In genomic region chr19:45742218-45742983, GRCm38 (mm10) we compare ENCODE assay signal across 9 mouse cellular contexts. TPM values are rescaled to one million over a fixed set of nuclear protein-coding genes. Genes with fewer than 3 reads are reported as not detected.
DNase-seq lines count a peak whose midpoint lies in the region; ATAC-seq and TF ChIP-seq lines count a peak whose summit lies in the region.
"Had no signal": no experiment of that assay in that cellular context is flagged by ENCODE, and none has a peak within 500 bp of the region (broad histone marks: within the 10 kb centered on the region; RNA-seq: fewer than 3 reads in every experiment).

TSS of gene Fgf8 (minus strand) at chr19:45742915.

- TF ChIP-seq CTCF in kidney, adult 2 months (conservative IDR thresholded peaks at IDR 0.05; ENCODE audit: insufficient read depth, insufficient read length, low read depth, low read length), result no peak
- no peak for TF ChIP-seq CTCF in forebrain, postnatal 0 days (IDR thresholded peaks at IDR 0.05; ENCODE audit: low read depth)

- peak within 1 kb of the TSS; percentile 40 for H3K4me3 ChIP-seq in kidney, adult 2 months (ENCODE audit: insufficient read depth, low read depth, low read length)
- peak within 1 kb of the TSS; percentile 30 for H3K4me3 ChIP-seq in forebrain, postnatal 0 days (ENCODE audit: low read depth, low read length)
- H3K4me3 ChIP-seq in liver, embryonic 12.5 days, result peak within 1 kb of the TSS; percentile 46

- H3K9ac ChIP-seq in forebrain, postnatal 0 days, result no peak within 1 kb of the TSS; the same call in 1 of the 2 replicates
- H3K9ac ChIP-seq in liver, embryonic 12.5 days, result no peak within 1 kb of the TSS

- peaks cover 12% of the 10 kb centered on the region for H3K27me3 ChIP-seq in kidney, adult 2 months (replicated peaks; ENCODE audit: control insufficient read depth, insufficient read depth, low read length)
- peaks cover 73% of the 10 kb centered on the region for H3K27me3 ChIP-seq in forebrain, postnatal 0 days (ENCODE audit: insufficient read depth, low read length)
- peaks cover 98% of the 10 kb centered on the region for H3K27me3 ChIP-seq in liver, embryonic 12.5 days (replicated peaks)

- H3K4me1 ChIP-seq in kidney, adult 2 months (ENCODE audit: control insufficient read depth, insufficient read depth, low read length), result peaks cover 5% of the 10 kb centered on the region; the same call in 1 of the 2 replicates
- H3K4me1 ChIP-seq in forebrain, postnatal 0 days (ENCODE audit: insufficient read depth), result no peaks in the 10 kb centered on the region; the same call in 1 of the 2 replicates
- peaks cover 46% of the 10 kb centered on the region for H3K4me1 ChIP-seq in liver, embryonic 12.5 days

- H3K36me3 ChIP-seq in kidney, adult 2 months (ENCODE audit: control insufficient read depth, insufficient read depth, low read length), result no peaks in the 10 kb centered on the region
- no peaks in the 10 kb centered on the region for H3K36me3 ChIP-seq in forebrain, postnatal 0 days (ENCODE audit: insufficient read depth)
- H3K36me3 ChIP-seq in liver, embryonic 12.5 days, result peaks cover 6% of the 10 kb centered on the region

- peak within 1 kb of the TSS; percentile 57 for H3K4me2 ChIP-seq in forebrain, postnatal 0 days (ENCODE audit: low read depth)
- H3K4me2 ChIP-seq in liver, embryonic 12.5 days, result peak within 1 kb of the TSS; percentile 68

- no peaks in the 10 kb centered on the region for H3K9me3 ChIP-seq in forebrain, postnatal 0 days (ENCODE audit: low read length)
- H3K9me3 ChIP-seq in liver, embryonic 12.5 days (replicated peaks), result no peaks in the 10 kb centered on the region

- no peak within 1 kb of the TSS for H3K27ac ChIP-seq in kidney, adult 2 months (ENCODE audit: insufficient read depth, low read depth, low read length)
- no peak within 1 kb of the TSS for H3K27ac ChIP-seq in forebrain, postnatal 0 days (ENCODE audit: low read depth, low read length)
- H3K27ac ChIP-seq in liver, embryonic 12.5 days, result no peak within 1 kb of the TSS

- TF ChIP-seq POLR2A in kidney, adult 2 months (IDR thresholded peaks at IDR 0.05; ENCODE audit: low read depth, low read length), result no peak

- 2% methylated on average over 56 of the region's 68 CpGs for WGBS in kidney, adult 2 months
- 4% methylated on average over 58 of the region's 68 CpGs for WGBS in forebrain, postnatal 0 days
- WGBS in liver, embryonic 12.5 days (ENCODE audit: insufficient replicate concordance), result 1% methylated on average over 59 of the region's 68 CpGs

- ATAC-seq in forebrain, postnatal 0 days, result no peak
- no peak for ATAC-seq in liver, embryonic 12.5 days

- no peak for DNase-seq in kidney, adult 2 months
- DNase-seq in kidney, adult 8-10 months, result no peak
- DNase-seq in Muller cell, postnatal 12 days (ENCODE audit: inconsistent ontology term), result peak; percentile 41
- DNase-seq in forebrain, postnatal 0 days, result no peak
- peak; percentile 51 for DNase-seq in testis, postnatal 10 days (ENCODE audit: low spot score)
- no peak for DNase-seq in thymus, postnatal 36 days
- DNase-seq in right cerebral cortex, postnatal 36 days (ENCODE audit: low spot score in 2 of 2), result no peak

RNA-seq across cellular contexts. Expression of gene Fgf8, which starts in this region (rescaled TPM):
- not detected in 2 replicates for polyA plus RNA-seq in kidney, adult 2 months (2012; rRNA removed)
- 1.00 TPM in 1 of 2 replicates, not detected in the other for total RNA-seq in forebrain, postnatal 0 days (2014; rRNA removed)
- 0.24 and 0.26 TPM in 2 replicates for polyA plus RNA-seq in forebrain, postnatal 0 days (2015; fragmentation: Nextera tagmentation; extraction: Ambion mirVana)
- not detected in 2 replicates for polyA plus RNA-seq in liver, embryonic 12.5 days (2016; fragmentation: Nextera tagmentation; extraction: Ambion mirVana)
- total RNA-seq: hematopoietic stem cell, adult 5-6 weeks had no signal

Comparison
In these comparisons a context has a peak if more than half of its experiments do, and no peak if none do; other contexts are left out.
1. DNase-seq: peak in Muller cell, postnatal 12 days (single experiment) and testis, postnatal 10 days (single experiment); none in kidney, adult 2 months (single experiment), kidney, adult 8-10 months (0 of 2), forebrain, postnatal 0 days (single experiment), thymus, postnatal 36 days (0 of 2) and right cerebral cortex, postnatal 36 days (0 of 2).
2. Peak in every context shown above with its lines, with median percentiles within 50 percentile points of each other: H3K4me3 ChIP-seq.